Mouse (Mus musculus) G1E (cell line): ENCODE results near the gene Irf4.

Source experiments
- CTCF ChIP-seq: IDR thresholded peaks from 2 replicates; pipeline ENCODE4 v1.5.1; 2012; ENCODE audit warnings: low read depth, low read length, inconsistent platforms, mixed read lengths
- GATA1 ChIP-seq: IDR thresholded peaks from 2 replicates; pipeline ENCODE4 v1.6.1; 2012; ENCODE audit warnings: borderline replicate concordance, low read length, inconsistent platforms, mixed read lengths
- POLR2AphosphoS5 ChIP-seq: IDR thresholded peaks from 2 replicates; pipeline ENCODE4 v1.6.1; 2012; ENCODE audit warnings: low read depth, low read length, inconsistent platforms; ENCODE audit not compliant: insufficient replicate concordance
- TAL1 ChIP-seq: conservative IDR thresholded peaks from 2 replicates; pipeline ENCODE4 v1.6.1; 2012; ENCODE audit warnings: low read depth, low read length, inconsistent platforms, mixed read lengths

DNA sequence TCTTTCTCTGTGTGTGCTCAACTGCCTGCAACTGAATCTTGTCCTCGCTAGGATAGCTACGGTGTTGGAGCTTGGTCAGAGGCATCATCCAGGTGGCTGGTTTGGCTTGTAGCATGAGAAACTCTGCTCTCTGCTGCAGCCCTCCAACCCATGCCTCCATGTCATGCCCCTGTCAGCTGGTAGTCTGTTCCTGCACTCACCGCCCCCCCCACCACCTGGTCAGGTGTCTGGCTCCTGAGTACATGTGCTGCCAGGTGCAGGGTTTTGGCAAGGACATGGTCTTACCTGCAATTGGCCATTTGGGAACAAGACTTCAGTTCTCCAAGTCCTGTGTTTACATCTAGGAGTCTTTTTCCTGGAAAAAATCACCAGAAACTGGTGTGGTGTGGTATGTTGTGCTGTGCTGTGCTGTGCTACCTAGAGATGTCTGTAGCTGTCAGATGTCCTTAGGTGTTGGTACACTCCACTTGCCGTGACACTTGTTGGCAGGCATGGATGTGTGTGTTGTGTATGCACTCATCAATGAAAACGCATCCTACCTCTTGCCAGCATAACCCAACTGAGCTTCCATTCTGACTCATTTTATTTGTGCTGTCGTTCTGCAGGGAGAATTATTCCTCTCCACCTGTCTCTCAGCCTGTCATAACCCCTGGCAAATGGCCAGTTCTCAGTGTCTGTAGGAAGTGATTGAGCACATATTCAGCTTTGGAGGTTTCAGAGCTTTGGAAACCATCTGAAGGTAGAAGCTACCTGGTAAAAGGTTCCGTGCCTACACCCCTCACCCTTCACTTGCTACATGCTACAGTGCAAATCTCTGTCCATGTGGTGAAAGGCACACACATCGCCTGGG, 44.6 kb upstream of the Irf4 start:
- TF ChIP-seq CTCF (no peak), POLR2AphosphoS5 (no peak), GATA1 (no peak), TAL1 (no peak)
